Mouse (Mus musculus): Measurements from ENCODE around the gene Brip1. TPM values are rescaled to one million over a fixed set of nuclear protein-coding genes. Genes with fewer than 3 reads are reported as not detected.
A peak's percentile ranks its signal among the peaks of the same experiment; 100 is the strongest.

The Brip1 gene
- polyA plus RNA-seq, 1 experiment from 2014 or later: 3.8 TPM

DNA sequence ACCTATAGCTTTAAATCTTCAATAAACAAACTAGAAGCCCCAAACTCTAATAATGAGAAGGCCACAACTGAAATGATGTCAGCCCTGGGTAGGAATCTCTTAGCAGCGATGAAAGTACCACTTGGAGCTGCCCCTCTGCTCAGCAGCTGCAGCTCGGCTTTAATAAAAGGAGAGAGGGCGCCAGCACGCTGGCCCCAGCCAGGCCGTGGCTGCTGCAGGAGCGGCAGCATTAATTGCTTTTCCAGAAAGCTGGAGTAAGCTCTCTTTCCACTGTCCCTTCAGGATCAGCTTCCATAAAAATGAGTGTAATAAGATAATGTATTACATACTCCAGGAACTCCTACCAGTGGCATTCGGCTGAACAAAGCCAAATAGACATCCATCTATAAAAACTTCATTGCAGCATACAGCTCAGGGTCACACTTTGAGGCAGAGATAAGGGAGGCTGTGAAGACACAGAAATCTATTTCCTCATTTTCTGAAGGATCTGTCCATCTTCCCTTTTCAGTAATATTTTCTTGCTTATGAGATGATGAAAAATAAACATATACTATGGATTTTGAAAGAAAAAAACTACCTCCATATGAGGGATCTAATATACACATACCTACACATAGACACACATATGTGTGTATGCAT, 174.3 kb downstream of the Brip1 start:
- WGBS: 16% methylated on average over 7 of the region's 7 CpGs
- Histone ChIP-seq H3K4me1 (replicated peaks; ENCODE audit: insufficient read depth, low read length) (no peaks in the 10 kb centered on the region), H3K36me3 (ENCODE audit: insufficient read depth, low read length) (no peaks in the 10 kb centered on the region), H3K27me3 (ENCODE audit: insufficient read depth, low read length) (no peaks in the 10 kb centered on the region), H3K4me3 (replicated peaks; ENCODE audit: low read depth, low read length) (no peak overlapping the region), H3K27ac (no peak overlapping the region), H3K9me3 (replicated peaks; ENCODE audit: low read length) (no peaks in the 10 kb centered on the region), H3K4me2 (ENCODE audit: low read length) (no peak overlapping the region), H3K9ac (ENCODE audit: low read depth, low read length) (no peak overlapping the region)
- ATAC-seq (replicated peaks; ENCODE audit: low FRiP score, low read depth): no peak
- DNase-seq (ENCODE audit: low spot score): no peak
- no peak for TF ChIP-seq CTCF (IDR thresholded peaks at IDR 0.05; ENCODE audit: low read depth)

DNA sequence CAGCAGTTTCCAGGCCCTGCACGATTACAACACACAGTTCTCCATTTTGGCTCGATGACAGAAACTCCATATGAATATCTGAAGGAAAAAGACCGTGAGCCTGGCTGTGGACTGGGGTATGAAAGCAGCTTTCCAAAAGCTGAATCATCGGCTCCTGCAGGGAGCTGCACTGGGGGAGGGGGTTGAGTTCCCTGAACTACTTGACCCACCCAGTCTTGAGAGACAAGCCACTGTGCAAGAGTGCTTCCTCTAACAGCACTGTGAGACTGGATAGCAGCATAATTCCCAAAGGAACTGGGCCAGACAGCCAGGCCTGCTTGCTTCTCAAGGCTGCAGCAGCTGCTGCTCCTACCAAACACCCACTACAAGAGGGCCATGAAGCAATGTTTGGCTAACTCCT, 178.6 kb downstream of the Brip1 start:
- no peaks in the 10 kb centered on the region for H3K9me3 ChIP-seq (replicated peaks; ENCODE audit: low read length)
- TF ChIP-seq CTCF (IDR thresholded peaks at IDR 0.05; ENCODE audit: low read depth): no peak
- H3K4me2 ChIP-seq (ENCODE audit: low read length): no peak overlapping the region
- no peak overlapping the region for H3K27ac ChIP-seq
- H3K27me3 ChIP-seq (ENCODE audit: insufficient read depth, low read length): no peaks in the 10 kb centered on the region
- ATAC-seq (replicated peaks; ENCODE audit: low FRiP score, low read depth) (no peak), DNase-seq (ENCODE audit: low spot score) (peak; percentile 39)
- H3K4me3 ChIP-seq (replicated peaks; ENCODE audit: low read depth, low read length): no peak overlapping the region
- 52% methylated on average over 4 of the region's 4 CpGs for WGBS
- no peaks in the 10 kb centered on the region for H3K4me1 ChIP-seq (replicated peaks; ENCODE audit: insufficient read depth, low read length)
- H3K9ac ChIP-seq (ENCODE audit: low read depth, low read length): no peak overlapping the region
- H3K36me3 ChIP-seq (ENCODE audit: insufficient read depth, low read length): no peaks in the 10 kb centered on the region

DNA sequence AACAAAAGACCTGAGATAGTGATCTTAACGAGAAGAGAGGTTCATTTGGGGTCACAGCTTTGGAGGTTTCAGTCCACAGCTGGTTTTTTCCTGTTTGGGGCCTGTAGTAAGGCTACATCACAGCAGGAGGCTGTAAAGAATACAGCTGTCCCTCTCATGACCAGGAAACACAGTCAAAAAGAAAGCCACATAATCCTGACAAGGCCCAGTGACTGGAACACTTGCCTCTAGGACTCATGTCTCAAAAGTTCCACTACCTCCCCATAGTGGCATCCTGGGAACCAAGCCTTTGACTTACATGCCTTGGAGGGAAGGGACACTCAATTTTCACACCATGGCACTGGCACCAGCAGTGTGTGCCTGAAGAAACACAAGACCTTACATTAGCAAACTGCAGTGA, 181.0 kb downstream of the Brip1 start:
- H3K36me3 ChIP-seq (ENCODE audit: insufficient read depth, low read length): no peaks in the 10 kb centered on the region
- WGBS: 13% methylated on average over 1 of the region's 1 CpGs

DNA sequence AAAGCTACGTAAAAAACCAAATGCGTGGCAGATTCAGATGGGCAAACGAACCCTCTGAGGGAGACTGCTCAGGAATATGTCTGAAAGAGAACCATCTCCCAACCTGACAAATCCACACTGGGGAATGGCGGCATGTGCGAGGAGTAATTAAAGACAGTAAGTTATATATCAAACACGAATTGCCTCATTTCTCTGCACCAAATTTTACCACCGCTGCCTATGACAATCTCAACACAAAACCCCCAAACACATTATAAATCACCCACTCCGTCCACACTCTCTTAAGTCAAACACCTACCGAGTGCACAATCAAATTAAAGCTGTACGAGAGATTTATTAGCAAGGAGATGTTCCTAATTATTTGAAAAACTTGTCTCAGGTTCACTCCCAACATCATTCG, 184.8 kb downstream of the Brip1 start:
- TF ChIP-seq CTCF (IDR thresholded peaks at IDR 0.05; ENCODE audit: low read depth): no peak
- no peak overlapping the region for H3K4me2 ChIP-seq (ENCODE audit: low read length)
- H3K27ac ChIP-seq: no peak overlapping the region
- no peak for DNase-seq (ENCODE audit: low spot score)
- H3K27me3 ChIP-seq (ENCODE audit: insufficient read depth, low read length): no peaks in the 10 kb centered on the region
- no peaks in the 10 kb centered on the region for H3K4me1 ChIP-seq (replicated peaks; ENCODE audit: insufficient read depth, low read length)
- no peaks in the 10 kb centered on the region for H3K36me3 ChIP-seq (ENCODE audit: insufficient read depth, low read length)
- ATAC-seq (replicated peaks; ENCODE audit: low FRiP score, low read depth): no peak
- no peak overlapping the region for H3K4me3 ChIP-seq (replicated peaks; ENCODE audit: low read depth, low read length)
- H3K9ac ChIP-seq (ENCODE audit: low read depth, low read length): no peak overlapping the region
- no peaks in the 10 kb centered on the region for H3K9me3 ChIP-seq (replicated peaks; ENCODE audit: low read length)
- WGBS: 25% methylated on average over 11 of the region's 11 CpGs

More for the DNA sequence above, 181.0 kb downstream of the Brip1 start:
- Histone ChIP-seq H3K27ac (no peak overlapping the region), H3K4me1 (replicated peaks; ENCODE audit: insufficient read depth, low read length) (no peaks in the 10 kb centered on the region), H3K9me3 (replicated peaks; ENCODE audit: low read length) (no peaks in the 10 kb centered on the region), H3K4me2 (ENCODE audit: low read length) (no peak overlapping the region), H3K27me3 (ENCODE audit: insufficient read depth, low read length) (no peaks in the 10 kb centered on the region), H3K9ac (ENCODE audit: low read depth, low read length) (no peak overlapping the region), H3K4me3 (replicated peaks; ENCODE audit: low read depth, low read length) (no peak overlapping the region)
- DNase-seq (ENCODE audit: low spot score): no peak
- no peak for ATAC-seq (replicated peaks; ENCODE audit: low FRiP score, low read depth)
- TF ChIP-seq CTCF (IDR thresholded peaks at IDR 0.05; ENCODE audit: low read depth): no peak

DNA sequence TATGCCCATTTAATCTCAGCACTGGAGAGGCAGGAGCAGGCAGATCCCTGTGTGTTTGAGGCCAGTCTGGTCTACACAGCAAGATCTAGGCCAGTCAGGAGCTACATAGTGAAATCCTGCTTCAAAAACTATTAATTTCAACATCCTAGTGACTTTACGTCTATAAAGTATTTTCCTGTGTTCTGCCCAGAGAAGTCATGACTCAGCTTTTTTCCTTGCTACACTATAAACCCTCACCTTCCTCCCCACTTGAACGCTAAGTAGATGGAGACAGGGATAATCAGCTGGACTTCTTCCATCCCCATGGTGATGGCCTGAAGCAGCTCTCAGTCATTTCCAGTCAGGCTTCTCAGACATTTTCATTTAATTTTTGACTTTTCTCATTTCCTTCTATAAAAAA, 187.9 kb downstream of the Brip1 start:
- no peaks in the 10 kb centered on the region for H3K9me3 ChIP-seq (replicated peaks; ENCODE audit: low read length)
- no peaks in the 10 kb centered on the region for H3K4me1 ChIP-seq (replicated peaks; ENCODE audit: insufficient read depth, low read length)
- H3K36me3 ChIP-seq (ENCODE audit: insufficient read depth, low read length): no peaks in the 10 kb centered on the region
- 53% methylated on average over 2 of the region's 2 CpGs for WGBS
- no peak overlapping the region for H3K9ac ChIP-seq (ENCODE audit: low read depth, low read length)
- no peak overlapping the region for H3K4me3 ChIP-seq (replicated peaks; ENCODE audit: low read depth, low read length)
- no peak for DNase-seq (ENCODE audit: low spot score)
- TF ChIP-seq CTCF (IDR thresholded peaks at IDR 0.05; ENCODE audit: low read depth): no peak
- H3K27me3 ChIP-seq (ENCODE audit: insufficient read depth, low read length): no peaks in the 10 kb centered on the region
- no peak overlapping the region for H3K27ac ChIP-seq
- ATAC-seq (replicated peaks; ENCODE audit: low FRiP score, low read depth): no peak
- no peak overlapping the region for H3K4me2 ChIP-seq (ENCODE audit: low read length)

DNA sequence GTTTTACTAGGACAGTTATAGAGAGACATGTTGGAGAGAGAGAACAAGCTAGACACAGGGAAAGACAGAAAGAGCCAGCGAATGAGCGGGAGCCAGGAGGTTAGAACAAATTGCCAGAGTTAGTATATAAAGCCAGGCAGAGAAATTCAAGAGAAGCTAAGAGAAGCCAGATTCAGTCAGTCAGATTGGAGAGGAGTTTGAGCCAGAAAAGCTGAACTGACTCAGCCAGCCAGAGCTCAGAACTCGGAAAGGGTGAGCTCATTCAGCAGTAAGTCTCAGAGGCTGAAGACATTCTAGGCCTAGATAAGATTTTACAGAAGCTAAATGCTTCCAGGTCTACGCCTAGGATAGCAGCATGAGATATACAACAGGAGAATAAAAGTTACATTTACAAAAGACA, 190.5 kb downstream of the Brip1 start:
- ATAC-seq (replicated peaks; ENCODE audit: low FRiP score, low read depth): no peak

More for the DNA sequence above, 190.5 kb downstream of the Brip1 start:
- DNase-seq (ENCODE audit: low spot score): no peak
- no peaks in the 10 kb centered on the region for H3K36me3 ChIP-seq (ENCODE audit: insufficient read depth, low read length)
- WGBS: 86% methylated on average over 4 of the region's 4 CpGs
- no peak overlapping the region for H3K4me2 ChIP-seq (ENCODE audit: low read length)
- H3K27ac ChIP-seq: no peak overlapping the region
- TF ChIP-seq CTCF (IDR thresholded peaks at IDR 0.05; ENCODE audit: low read depth): no peak
- H3K4me1 ChIP-seq (replicated peaks; ENCODE audit: insufficient read depth, low read length): no peaks in the 10 kb centered on the region
- H3K9ac ChIP-seq (ENCODE audit: low read depth, low read length): no peak overlapping the region
- no peak overlapping the region for H3K4me3 ChIP-seq (replicated peaks; ENCODE audit: low read depth, low read length)
- H3K27me3 ChIP-seq (ENCODE audit: insufficient read depth, low read length): no peaks in the 10 kb centered on the region
- H3K9me3 ChIP-seq (replicated peaks; ENCODE audit: low read length): no peaks in the 10 kb centered on the region
